Mouse (Mus musculus): ENCODE measurements around the gene Pde11a.

- TF ChIP-seq CTCF (IDR thresholded peaks at IDR 0.05; ENCODE audit: low read depth, low read length) (peak; percentile 86), POLR2A (IDR thresholded peaks at IDR 0.05; ENCODE audit: extremely low read depth, insufficient read depth, low read length) (no peak)
Measured at GRCm38 (mm10) chr2:76114734-76115133, 223.8 kb downstream of the Pde11a start.
